Mouse (Mus musculus) c-Kit-positive CD71-positive TER-119-positive erythroid progenitor cells, embryonic 14.5 days (primary cell): ENCODE results near the gene Ctnnbl1.
A peak's percentile ranks its signal among the peaks of the same experiment; 100 is the strongest.

Experiments used
- DNase-seq: peaks from one replicate; pipeline ENCODE4 v3.0.0-alpha.2; 2013; ENCODE audit warnings: low spot score

The Ctnnbl1 gene

DNA sequence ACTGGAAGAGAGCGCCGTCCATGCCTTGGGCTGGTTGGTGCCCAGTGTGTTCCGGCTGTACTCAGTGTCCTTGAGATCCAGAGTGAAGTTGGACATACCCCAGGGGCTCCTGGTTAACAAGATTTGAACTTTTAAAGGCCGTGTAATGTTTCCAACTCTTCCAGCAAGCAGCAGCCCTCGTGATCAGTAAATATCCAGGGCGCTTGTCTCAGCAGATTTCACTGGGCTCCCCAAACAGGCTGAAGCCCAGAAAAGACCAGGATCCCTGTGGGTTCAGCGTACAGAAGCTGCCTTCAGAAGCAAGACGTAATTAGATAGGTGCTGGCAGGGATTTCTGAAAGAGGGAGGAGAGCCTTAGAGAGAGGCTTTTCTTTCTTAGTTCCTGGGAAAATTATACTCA, 137.9 kb downstream of the Ctnnbl1 start:
- no peak for DNase-seq

DNA sequence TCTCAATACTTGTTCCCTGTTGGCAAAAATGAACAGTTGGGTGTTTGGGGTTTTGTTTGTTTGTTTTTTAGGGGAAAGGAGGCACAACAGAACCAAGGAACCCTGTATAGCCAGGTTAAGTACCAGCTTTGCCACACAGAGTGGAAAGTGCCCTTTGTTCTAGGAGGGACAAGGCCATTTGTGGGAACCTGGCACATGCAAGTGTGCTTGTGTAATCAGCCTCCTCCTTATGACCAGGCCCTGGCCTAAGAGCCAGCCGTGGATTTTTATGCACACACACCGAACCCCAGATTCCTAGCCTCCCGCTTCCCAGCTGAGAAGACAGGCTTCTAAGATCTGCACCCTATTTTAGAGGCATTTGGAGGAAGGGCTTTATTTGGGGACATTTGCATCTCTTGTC, 140.2 kb downstream of the Ctnnbl1 start:
- DNase-seq, result no peak

DNA sequence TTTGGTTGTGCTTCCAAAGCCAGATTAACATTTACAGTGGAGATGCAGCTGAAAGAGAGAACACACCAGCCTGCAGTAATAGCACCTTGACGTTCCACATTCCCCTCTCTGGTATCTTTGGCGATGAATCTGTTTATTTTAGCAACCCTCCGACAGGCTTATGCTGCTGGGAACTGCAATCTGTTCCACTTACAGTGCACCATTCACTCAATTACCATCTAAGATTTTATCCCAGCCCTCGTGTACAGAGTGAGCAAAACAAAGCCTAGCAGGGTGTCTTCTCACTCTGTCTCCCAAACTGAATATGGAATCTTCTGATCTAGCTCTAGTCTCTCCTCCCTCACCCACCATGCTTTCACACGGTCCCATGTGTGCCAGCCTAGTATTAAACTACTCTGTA, 140.8 kb downstream of the Ctnnbl1 start:
- no peak for DNase-seq

DNA sequence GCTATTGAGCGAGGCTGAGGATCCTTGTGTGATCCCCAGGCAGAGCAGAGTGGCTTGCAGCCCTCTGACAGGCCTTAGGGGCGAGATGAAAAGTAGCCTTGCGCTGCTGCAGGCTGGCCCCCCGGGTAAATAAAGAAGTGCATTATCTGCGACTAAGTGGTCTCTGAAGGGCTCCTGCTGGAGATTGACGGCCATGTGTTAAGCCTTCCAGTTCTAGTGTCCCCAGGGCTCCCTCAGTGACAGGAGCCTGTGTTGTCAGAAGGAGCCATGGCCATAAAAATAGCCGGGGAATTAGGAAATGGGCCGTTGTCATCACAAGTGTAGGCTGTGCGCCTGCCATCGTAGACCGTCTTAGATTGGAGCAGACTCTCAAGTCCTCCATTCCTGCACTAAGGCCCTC, 144.7 kb downstream of the Ctnnbl1 start:
- no peak for DNase-seq

DNA sequence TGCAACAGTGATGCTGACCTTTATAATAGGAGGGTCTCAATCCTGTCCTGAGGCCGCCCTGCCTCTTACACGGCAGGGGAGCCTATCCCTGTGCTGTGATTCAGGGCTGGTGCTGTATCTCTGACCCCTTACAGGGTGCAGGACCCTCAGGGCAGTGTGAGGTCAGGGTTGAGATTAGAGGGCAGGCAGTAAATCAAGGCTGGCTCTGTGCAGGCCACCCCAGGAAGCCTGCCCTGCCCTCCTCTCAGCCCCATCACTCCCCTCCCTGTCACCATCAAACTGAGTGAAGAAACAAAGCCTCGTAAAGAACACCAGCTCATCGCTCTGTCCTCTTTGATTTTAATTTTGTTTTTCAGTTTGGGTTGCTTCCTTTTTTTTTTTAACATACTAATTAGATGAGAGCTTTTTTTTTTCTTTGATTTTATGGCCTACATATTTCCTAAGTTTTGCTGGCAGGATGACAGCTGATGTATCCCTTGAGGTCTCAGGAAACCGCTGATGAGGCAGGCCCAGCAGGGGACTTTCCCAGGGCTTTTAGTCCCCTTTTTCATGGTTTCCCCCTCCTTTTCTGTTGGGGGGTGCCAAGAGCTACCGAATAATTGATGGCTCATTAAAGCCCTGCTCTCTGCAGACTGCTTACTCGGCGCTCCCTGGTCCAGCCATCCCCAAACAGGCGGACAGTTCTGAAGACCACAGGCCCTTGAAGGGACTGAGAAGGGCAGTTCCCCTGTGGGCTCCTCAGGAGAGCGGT, 150.2 kb downstream of the Ctnnbl1 start:
- DNase-seq, result no peak

DNA sequence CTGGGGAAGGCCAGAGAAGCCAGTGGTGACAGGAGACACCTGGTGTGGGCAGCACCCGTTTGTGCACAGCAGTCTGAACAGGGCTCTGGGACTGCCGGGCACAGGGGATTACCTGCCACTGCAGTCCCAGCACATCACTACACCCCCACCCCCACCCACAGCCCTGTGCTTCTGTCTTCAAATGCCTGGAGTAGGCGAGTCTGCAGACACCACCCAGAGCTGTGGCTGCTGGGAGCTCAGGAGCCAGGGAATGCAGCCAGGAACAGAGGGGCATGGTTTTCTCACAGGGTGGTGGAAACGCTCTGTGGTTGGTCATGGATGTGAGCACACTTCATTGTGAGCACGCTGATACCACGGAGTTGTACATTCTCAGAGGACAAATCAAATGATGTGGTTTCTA, 154.0 kb downstream of the Ctnnbl1 start:
- DNase-seq, result no peak

DNA sequence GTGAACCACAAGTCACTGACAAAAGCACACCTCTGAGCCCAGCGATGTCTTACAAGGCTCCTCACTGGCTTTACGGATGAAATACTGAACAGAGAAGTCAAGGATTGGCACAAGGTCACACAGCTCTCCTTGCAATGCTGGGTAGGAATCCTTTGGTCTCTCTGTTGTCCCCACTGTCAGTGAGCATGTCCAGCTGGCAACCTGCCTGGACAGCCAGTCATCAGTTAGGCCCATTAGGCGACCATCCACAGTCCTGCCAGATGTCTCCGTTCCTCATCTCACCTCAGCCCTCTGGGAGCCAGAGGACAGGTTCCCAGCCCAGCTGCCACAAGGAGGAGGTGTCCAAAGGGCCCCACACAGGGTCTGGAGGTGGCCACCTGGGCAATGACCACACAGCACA, 159.9 kb downstream of the Ctnnbl1 start:
- DNase-seq, result no peak

DNA sequence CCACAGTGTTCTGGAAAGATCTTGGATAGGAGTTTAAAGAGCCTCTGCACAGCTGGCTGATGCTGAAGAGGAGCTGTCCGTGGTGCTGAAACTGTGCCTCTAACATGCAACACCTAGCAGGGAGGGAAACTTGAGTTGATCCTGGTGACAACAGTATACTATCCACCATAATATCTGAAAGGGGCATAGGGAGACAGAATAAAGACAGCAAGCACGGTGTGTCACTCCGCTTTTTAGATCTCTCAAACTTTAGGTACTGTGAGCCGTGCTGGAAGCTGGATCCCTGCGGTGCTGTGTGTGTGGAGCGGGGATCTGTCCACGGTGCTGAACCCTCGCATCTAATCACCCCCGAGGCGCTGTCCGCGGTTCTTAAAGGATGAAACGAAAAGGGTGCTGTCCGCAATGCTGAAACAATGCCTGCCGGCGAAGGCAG, 176.0 kb downstream of the Ctnnbl1 start:
- DNase-seq, result peak; percentile 77

DNA sequence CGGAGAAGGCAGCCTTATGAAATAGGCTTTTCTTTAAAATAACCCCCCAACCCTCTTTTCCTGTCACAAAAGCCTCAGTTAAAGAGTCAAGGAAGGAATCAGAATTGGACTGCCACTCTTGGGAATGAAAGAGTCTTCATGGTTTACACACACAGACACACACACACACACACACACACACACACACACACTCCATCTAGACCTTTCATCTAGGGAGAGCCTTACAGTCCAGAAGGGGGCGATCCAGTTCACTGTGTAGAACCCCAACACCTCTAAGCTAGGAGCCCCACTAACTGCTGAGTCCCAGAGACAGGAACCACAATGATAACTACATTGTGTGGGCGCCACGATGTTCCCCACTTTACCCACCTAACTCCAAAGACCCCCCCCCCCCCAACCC, 176.5 kb downstream of the Ctnnbl1 start:
- no peak for DNase-seq

DNA sequence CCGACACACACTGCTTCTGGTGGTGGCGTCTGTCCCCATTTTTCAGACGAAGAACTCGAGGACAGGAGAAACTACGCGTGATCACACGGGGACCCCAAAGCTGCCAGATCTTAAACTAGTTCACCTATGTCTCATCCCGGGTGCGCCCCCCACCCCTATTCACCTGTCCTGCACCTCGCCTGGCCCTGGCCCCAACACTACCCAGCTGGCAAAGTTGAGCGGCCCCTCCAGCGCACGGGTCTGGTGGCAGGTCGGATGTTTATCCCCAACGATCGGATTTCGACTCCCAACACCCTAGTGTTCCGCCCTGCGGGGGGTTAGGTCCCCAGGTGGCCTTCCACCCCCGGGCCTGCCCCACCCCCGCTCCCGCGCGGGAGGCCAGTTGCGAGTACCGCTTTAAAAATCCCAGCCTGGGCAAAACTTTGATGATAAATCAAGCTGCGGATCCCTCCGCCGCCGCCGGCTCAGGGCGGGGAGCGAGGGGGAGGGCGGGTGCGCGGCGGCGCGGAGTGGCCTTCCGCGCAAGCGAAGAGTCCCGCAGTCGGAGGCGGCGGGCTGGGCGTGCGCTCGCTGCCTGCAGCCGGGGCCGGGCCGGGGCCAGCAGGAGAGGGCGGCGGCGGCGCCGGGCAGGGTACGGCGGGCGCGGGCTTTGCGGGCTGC, 177.0 kb downstream of the Ctnnbl1 start, which contains the start of gene Vstm2l:
Vstm2l (plus strand) TSS at position 549 of the 660 bp plus-strand sequence.
- DNase-seq, result no peak

DNA sequence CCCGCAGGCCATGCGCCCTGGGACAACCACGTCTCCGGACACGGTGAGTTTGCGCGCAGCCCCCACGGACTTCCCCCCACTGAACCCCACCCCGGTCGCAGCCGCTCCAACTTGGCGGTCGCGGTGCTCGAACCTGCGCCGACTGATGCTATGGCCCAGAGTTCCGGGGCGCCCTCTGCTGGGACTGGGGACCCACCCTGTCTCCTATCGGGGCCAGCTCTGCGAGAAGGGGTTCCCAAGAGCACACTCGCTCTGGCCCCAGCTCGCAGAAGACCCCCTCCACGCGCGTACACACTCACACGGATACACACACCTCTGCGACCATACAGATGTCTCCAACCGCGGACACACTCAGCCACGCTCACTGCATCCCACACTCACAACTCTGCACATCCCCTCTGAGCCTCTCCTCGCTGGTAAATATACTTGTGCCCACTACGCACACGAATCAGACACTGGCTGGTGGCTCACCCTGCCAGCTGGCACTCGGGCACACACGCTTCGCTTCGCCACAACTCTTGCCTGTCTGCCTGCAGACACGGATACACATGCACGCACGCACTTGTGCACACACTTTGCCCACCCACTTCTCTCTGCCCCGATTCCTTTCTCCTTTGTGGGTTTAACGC, 177.8 kb downstream of the Ctnnbl1 start:
- no peak for DNase-seq

DNA sequence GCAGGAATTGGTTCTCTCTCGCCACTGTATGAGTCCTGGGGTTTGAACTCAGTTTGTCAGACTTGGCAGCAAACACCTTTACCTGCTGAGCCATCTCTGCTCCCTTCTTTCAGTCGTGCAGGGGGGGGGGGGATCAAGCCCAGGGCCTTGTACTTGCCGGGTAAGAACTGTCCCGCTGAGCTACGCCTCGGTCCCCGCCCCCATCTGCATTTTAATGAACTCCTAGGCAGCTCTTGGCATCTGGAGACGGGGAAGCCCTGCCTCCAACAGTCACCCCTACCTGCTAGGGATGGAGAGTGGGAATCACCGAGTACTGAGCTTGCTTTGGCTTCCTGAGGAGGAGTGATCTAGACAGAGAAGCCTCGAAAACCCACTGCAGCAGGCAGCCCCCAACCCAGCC, 181.3 kb downstream of the Ctnnbl1 start:
- no peak for DNase-seq

DNA sequence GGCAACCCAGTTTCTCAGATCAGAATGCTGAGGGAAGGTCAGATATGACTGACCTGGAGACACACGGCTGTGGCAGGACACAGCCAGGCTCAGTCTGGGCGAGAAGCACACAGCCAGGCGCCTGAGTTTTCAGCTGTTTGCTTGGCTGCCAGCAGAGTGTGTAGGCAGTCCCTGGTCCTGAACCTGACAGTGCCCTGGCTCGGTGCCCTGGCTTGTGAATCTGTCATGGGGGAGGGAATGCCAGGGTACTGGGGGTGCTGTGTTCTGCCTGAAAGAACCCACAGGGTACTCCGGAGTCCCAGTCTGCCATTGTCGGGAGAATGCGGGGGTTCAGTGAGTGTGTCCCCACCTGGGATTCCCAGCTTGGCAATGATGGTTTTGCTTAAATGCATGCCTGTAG, 184.3 kb downstream of the Ctnnbl1 start:
- DNase-seq, result no peak

DNA sequence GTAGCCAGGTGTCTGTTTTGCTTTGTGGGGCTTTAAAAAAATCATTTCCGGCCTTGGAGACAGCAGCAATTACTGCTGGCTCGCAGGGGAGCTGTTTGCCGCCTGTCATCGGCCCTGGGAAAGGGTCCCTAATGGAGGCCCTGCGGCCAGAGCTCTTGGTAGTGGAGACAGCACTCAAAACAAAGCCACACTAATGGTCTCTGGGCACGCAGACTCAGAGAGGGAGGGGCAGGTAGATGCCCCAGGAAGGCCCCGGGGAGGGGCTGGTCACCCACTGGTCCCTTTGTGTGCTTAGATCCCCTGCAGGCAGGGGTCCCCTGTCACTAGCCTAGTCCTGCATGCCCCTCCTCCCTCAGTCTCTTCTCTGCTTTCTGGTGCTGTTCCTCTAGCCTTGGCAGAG, 186.2 kb downstream of the Ctnnbl1 start:
- no peak for DNase-seq

DNA sequence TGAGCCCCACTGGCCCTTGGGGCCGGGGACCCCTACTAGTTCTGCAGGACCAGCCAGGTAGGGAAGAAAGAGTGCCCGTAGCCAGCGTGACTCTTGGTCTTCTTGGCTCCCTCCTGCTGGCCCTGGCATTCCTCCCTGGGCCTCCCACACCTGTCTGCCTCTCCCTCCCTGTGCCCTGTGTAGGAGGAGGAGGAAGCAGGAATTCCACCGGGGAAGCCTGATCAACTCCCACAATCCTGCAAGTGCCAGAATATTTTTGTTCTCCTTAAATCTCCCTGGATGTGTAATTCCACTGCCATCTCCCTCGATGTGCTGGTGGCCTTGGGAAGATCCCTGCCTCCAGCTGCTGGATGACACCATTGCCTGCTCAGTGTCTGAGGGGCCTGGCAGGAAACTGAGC, 187.3 kb downstream of the Ctnnbl1 start:
- DNase-seq, result no peak

DNA sequence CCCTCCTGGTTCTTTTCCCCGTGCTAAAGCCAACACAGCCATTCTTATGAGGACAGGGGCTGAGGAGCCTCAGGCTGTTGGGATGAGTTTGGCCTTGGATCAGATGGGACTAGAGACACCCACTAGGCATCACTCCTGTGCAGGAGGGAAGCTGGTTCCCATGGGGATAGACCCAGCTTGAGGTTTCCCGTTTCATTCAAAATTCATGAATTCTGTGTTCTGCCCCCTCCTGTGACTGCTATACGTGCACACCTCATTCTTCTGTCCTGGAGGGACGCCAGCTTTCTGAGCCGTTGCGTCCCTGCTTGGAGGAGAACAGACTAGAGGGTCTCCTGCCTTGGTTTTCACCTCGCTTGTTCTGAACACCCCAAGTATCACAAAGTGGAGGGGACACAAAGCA, 189.3 kb downstream of the Ctnnbl1 start:
- DNase-seq, result no peak

DNA sequence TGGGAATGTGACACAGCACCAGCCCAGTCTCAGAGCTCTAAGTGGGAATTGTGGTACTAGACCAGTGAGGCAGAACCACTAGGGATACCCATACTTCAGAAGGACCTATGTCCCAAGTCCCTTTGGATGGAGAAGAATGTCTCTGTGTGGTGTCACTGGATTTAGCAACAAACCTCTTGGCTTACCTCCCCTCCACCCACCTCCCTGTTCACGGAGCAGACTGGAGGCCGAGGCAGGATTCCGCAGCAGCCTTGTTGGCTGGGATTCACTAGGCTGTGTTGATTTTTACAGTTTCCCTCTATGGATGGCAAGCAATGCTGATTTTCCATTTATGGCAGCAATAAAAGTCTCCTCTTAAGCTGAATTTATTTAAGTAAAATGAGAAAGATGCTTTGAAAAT, 189.7 kb downstream of the Ctnnbl1 start:
- no peak for DNase-seq

DNA sequence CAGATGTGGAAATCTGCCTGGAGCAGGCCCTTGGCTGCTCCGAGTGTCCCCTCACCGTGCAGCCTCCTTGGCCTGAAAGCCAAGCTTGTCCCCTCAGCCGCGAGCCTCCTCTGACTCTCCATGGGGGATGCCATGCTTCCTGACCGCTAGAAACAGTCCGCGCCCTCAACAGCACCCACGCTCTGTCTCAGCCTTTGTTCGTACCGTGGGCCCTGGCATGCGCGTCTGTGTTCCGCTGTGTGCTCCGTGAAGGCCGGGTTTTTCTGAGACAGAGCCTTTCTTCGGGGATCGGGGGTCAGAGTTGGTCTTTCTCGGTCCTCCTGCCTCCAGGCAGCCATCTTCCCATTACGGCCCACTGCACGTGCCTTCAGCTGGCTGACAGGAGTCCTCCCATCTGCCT, 190.2 kb downstream of the Ctnnbl1 start:
- DNase-seq, result no peak

DNA sequence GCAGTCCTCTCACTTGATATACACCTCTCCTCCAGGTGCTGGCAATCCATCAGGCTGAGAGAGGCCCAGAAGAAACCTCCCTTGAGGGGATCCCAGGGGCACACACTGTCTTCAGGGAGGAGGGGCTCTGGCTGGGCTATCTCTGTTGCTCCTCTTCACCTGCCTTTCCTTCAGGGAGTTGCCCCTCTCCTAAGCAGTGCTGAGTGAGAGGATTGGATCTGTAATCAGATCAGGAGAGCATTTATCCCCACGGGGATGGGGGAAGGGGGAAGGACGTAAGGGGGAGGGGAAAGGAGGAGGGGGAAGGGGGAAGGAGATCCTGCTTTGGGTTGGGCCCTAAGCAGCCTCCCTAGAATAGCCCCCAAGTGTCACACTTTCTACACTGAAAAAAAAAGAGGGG, 190.6 kb downstream of the Ctnnbl1 start:
- DNase-seq, result no peak

DNA sequence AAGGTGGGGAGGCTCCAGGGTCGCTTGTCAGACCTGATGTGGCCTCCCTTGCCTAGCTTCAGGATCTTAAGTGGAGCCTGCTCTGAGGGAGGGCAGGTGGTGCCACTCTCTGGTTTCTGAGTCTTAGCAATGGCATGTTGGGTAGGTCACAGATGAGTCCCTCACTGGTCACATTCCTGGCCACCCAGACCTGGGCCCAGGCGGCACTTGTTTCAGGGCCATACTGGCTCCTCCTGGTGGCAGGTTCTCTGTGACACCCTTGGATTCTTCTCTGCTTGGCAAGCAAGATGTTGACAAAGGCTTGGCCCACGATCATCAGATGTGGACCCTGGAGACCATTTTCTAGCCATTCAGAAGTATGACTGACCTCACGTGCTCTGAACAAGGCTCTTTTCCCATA, 195.5 kb downstream of the Ctnnbl1 start:
- no peak for DNase-seq

DNA sequence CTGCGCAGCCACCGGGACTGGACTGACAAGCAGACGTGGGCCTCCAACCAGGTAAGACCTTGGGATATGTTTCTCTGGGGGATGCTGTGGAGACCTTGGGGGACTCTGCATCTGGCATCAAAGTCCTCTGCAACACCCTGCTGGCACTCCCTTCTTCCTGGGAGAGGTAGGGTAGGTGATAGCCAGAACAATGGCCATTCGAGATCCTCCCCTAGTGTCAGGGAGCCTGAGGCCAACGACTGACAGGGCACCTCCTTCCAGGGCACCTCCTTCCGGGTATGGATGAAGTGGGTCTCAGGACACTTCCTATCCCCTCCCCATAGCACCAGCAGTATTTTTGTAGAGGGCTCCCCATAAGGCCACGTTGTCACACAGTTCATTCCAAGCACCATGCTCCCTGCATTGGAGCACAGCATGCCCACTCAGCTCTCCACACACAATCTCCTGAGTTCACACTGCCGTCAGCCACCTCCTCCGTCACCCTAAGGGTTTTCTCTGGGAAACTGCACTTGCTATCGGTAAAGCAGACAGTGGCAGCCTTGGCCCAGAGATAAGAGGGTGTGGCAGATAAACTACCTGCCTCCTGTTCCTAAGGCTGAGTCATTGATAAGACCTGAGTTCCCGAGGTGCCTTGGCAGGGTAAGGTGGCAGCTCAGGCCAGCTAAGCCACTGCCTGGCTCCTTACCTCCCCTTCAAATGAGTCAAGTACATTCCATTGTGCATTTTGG, 198.4 kb downstream of the Ctnnbl1 start:
- DNase-seq, result peak; percentile 25

DNA sequence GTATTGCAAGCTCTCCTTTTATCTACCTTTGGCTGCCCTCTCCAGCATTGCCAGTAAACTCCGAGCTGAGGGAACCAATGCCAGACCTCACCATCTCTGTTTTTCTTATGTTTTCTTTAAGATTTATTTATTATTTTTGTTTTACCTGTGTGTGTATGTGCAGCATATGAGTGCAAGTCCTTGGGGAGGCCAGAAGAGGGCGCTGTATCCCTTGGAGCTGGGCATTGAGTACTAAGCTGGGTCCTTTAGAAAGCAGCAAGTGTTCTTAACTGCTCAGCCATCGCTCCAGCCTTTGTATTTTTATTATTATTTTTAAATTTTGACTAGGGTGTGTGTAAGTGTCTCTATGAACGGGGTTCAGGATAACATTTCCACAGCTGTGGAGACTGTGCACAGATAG, 199.5 kb downstream of the Ctnnbl1 start:
- DNase-seq, result no peak
